Mouse (Mus musculus) hindbrain, embryonic 12.5 days (tissue): ENCODE results near the gene Nppb. TPM values are rescaled to one million over a fixed set of nuclear protein-coding genes. Genes with fewer than 3 reads are reported as not detected.

Source experiments
- ATAC-seq: fragments of 200-750 bp; cut with Nextera tagmentation; 2 replicates; pipeline ENCODE4 v1.8.0; 2017; ENCODE audit warnings: moderate TSS enrichment; ENCODE audit not compliant: low FRiP score
- H3K27ac ChIP-seq: fragments of 300-500 bp; sonication (generic); 2 replicates; pipeline ENCODE4 v1.5.1; 2016; ENCODE audit warnings: mild to moderate bottlenecking
- H3K27me3 ChIP-seq: fragments of 300-500 bp; sonication (generic); 2 replicates; pipeline ENCODE4 v1.6.1; 2016; ENCODE audit warnings: mild to moderate bottlenecking
- H3K36me3 ChIP-seq: fragments of 300-500 bp; sonication (generic); 2 replicates; pipeline ENCODE4 v1.6.1; 2016; ENCODE audit warnings: mild to moderate bottlenecking
- H3K4me1 ChIP-seq: fragments of 300-500 bp; sonication (generic); 2 replicates; pipeline ENCODE4 v1.6.1; 2016
- H3K4me2 ChIP-seq: fragments of 300-500 bp; sonication (generic); replicated peaks from 2 replicates; pipeline ENCODE4 v1.6.1; 2016; ENCODE audit warnings: mild to moderate bottlenecking
- H3K4me3 ChIP-seq: fragments of 300-500 bp; sonication (generic); 2 replicates; pipeline ENCODE4 v1.5.1; 2016; ENCODE audit warnings: mild to moderate bottlenecking
- H3K9ac ChIP-seq: fragments of 300-500 bp; sonication (generic); 2 replicates; pipeline ENCODE4 v1.6.1; 2016; ENCODE audit warnings: mild to moderate bottlenecking, moderate library complexity
- H3K9me3 ChIP-seq: fragments of 300-500 bp; sonication (generic); replicated peaks from 2 replicates; pipeline ENCODE4 v1.6.1; 2016; ENCODE audit warnings: mild to moderate bottlenecking
- WGBS: fragments of 180-500 bp; shearing (Covaris S2); methylation state at CpG from one replicate; pipeline ENCODE4 v1.1.7; 2016; 5-methylcytosine and 5-hydroxymethylcytosine counted together
- polyA plus RNA-seq: library from polyadenylated mRNA; unstranded; fragments of >200 nt; fragmentation: Nextera tagmentation; extraction: Ambion mirVana; gene quantifications from 2 replicates; pipeline ENCODE4 v1.2.1, GENCODE M21; 2016

The Nppb gene
- polyA plus RNA-seq, 1 experiment from 2014 or later, result 0.57 TPM

- H3K36me3 ChIP-seq, result peaks cover 53% of the 10 kb centered on the region
- 68% methylated on average over 2 of the region's 2 CpGs for WGBS
Observed at GRCm38 (mm10) chr4:147947511-147947910, 38.1 kb upstream of the Nppb start.

DNA sequence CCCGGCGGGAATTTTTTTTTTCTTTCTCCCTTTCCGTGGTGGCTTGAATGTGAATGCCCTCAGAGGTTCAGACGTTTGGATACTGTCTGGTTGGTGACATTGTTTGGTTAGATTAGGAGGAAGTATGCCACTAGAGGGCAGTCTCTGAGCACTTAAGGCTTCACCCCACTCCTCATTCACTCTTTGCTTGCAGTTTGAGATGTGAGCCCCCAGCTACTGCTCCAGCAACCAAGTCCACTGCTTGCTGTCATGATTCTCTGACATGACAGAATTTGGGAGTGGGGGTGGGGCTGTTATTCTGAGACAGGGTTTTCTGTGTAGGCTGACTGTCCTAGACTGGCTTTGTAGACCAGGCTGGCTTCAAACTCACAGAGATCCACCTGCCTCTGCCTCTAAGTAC, 32.0 kb upstream of the Nppb start:
- H3K9ac ChIP-seq, result no peak overlapping the region
- H3K27ac ChIP-seq, result no peak overlapping the region
- 0 out of 2 replicates have a peak, but pooled peaks cover 3% of the 10 kb centered on the region for H3K36me3 ChIP-seq
- H3K4me2 ChIP-seq, result no peak overlapping the region
- WGBS, result 13% methylated on average over 4 of the region's 4 CpGs
- H3K9me3 ChIP-seq, result no peaks in the 10 kb centered on the region
- H3K4me3 ChIP-seq, result no peak overlapping the region
- ATAC-seq, result no peak
- no peaks in the 10 kb centered on the region for H3K4me1 ChIP-seq
- no peaks in the 10 kb centered on the region for H3K27me3 ChIP-seq

More at GRCm38 (mm10) chr4:147947511-147947910, 38.1 kb upstream of the Nppb start:
- Histone ChIP-seq H3K4me2 (no peak overlapping the region), H3K9me3 (no peaks in the 10 kb centered on the region), H3K27me3 (no peaks in the 10 kb centered on the region), H3K27ac (no peak overlapping the region), H3K4me3 (no peak overlapping the region), H3K4me1 (peaks cover 13% of the 10 kb centered on the region), H3K9ac (no peak overlapping the region)
- no peak for ATAC-seq

GRCm38 (mm10) chr4:147957141-147957540, 28.4 kb upstream of the Nppb start:
- no peak for ATAC-seq
- 42% methylated on average over 11 of the region's 11 CpGs for WGBS
- H3K9me3 ChIP-seq, result no peaks in the 10 kb centered on the region

GRCm38 (mm10) chr4:147959881-147960831, 25.4 kb upstream of the Nppb start:
- Histone ChIP-seq H3K27me3 (no peaks in the 10 kb centered on the region), H3K36me3 (no peaks in the 10 kb centered on the region), H3K9ac (no peak overlapping the region), H3K4me1 (no peaks in the 10 kb centered on the region), H3K9me3 (no peaks in the 10 kb centered on the region), H3K4me2 (no peak overlapping the region), H3K4me3 (no peak overlapping the region), H3K27ac (no peak overlapping the region)
- peak; percentile 76 for ATAC-seq
- WGBS, result 48% methylated on average over 6 of the region's 6 CpGs

More at GRCm38 (mm10) chr4:147957141-147957540, 28.4 kb upstream of the Nppb start:
- H3K4me1 ChIP-seq, result no peaks in the 10 kb centered on the region
- no peak overlapping the region for H3K4me3 ChIP-seq
- H3K27ac ChIP-seq, result no peak overlapping the region
- no peak overlapping the region for H3K4me2 ChIP-seq
- H3K36me3 ChIP-seq, result 0 out of 2 replicates have a peak, but pooled peaks cover 2% of the 10 kb centered on the region
- H3K9ac ChIP-seq, result no peak overlapping the region
- H3K27me3 ChIP-seq, result no peaks in the 10 kb centered on the region

DNA sequence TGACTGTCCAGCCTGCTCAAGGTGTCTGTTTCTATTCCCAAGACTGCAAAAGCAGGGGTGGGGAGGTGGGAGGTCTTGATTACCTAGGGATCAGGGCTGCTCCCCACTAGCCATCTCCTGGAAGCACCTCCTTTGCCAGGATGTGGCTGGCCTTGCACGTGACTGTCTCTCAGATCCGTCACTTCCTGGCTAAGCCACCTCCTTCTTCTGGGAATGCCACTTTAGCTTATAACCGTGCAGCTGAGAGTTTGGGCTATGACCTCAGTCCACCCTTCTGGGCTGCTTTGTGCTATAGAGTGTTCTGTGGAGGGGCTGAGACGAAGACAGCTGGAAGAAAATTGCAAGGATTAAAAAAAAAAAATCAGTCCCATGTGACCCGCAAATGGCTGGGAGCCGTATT, 22.8 kb upstream of the Nppb start:
- H3K27ac ChIP-seq, result no peak overlapping the region
- no peak for ATAC-seq
- no peak overlapping the region for H3K4me3 ChIP-seq
- no peaks in the 10 kb centered on the region for H3K36me3 ChIP-seq
- 61% methylated on average over 6 of the region's 6 CpGs for WGBS
- no peak overlapping the region for H3K4me2 ChIP-seq
- H3K9ac ChIP-seq, result no peak overlapping the region
- no peaks in the 10 kb centered on the region for H3K9me3 ChIP-seq
- H3K4me1 ChIP-seq, result no peaks in the 10 kb centered on the region
- H3K27me3 ChIP-seq, result no peaks in the 10 kb centered on the region

DNA sequence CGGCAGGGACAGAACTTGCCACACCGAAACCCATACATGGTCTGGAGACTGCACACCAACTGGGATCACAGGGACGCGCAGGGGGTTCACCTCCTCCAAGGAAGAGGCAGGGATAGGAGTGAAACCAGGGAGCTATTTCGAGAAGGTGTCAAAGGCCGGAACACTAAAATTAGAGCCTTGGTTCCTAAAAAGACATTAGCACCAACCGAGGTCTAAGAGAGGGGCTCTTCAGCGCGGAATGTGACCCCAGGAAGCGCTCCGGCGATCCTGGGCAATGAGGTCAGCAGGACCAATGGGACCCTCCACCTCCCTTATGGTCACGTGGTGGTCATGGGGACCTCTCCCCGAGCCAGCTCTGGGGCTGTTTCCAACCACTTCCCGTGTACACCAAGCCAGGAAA, 22.0 kb upstream of the Nppb start:
- H3K4me2 ChIP-seq, result no peak overlapping the region
- H3K36me3 ChIP-seq, result no peaks in the 10 kb centered on the region
- no peak overlapping the region for H3K27ac ChIP-seq
- no peak for ATAC-seq
- H3K4me1 ChIP-seq, result no peaks in the 10 kb centered on the region
- H3K4me3 ChIP-seq, result no peak overlapping the region
- no peak overlapping the region for H3K9ac ChIP-seq
- 92% methylated on average over 15 of the region's 15 CpGs for WGBS
- H3K27me3 ChIP-seq, result no peaks in the 10 kb centered on the region
- no peaks in the 10 kb centered on the region for H3K9me3 ChIP-seq

DNA sequence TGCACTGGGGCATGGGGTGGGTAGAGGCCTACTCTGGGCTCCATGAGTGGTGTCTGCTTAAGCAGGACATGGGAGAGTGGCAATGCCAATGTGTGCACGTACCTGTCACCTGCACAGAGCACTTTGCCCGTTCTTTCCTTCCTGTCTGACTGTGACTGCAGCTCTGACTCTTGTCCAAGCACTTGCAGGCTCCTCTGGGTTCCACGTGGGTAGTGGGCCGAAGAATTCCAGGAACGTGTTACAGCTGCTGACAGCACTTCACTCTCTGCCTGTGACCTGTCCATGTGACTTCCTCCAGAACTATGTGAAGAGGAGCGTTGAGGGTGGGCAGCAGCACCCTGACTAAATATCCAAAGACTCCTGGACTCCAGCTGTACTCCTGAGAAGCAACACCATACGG, 19.9 kb upstream of the Nppb start:
- no peak overlapping the region for H3K4me2 ChIP-seq
- no peak for ATAC-seq
- 0 out of 2 replicates have a peak, but pooled peaks cover 3% of the 10 kb centered on the region for H3K27me3 ChIP-seq
- no peaks in the 10 kb centered on the region for H3K36me3 ChIP-seq
- no peaks in the 10 kb centered on the region for H3K4me1 ChIP-seq
- H3K9me3 ChIP-seq, result no peaks in the 10 kb centered on the region
- no peak overlapping the region for H3K9ac ChIP-seq
- 82% methylated on average over 7 of the region's 7 CpGs for WGBS
- no peak overlapping the region for H3K4me3 ChIP-seq
- H3K27ac ChIP-seq, result no peak overlapping the region

DNA sequence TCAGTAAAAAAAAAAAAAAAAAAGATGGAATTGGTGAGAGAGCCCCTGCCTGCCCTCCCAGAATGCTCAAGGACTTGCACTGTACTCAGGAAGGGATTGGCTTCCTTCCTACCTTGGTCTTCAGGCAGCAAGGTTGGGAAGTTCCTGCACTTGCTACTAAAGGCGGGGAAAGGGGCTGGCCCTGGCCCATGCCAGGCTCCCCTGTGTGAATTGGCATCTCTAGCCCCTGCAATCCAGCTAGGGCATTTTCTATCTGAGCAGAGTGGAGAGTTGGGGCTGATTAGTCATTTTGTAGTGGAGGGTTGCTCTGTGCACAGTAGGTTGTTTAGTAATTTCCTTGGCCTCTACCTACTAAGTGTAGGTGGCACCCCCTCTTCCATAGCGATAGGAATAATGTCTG, 16.8 kb upstream of the Nppb start:
- no peak for ATAC-seq
- no peaks in the 10 kb centered on the region for H3K9me3 ChIP-seq

DNA sequence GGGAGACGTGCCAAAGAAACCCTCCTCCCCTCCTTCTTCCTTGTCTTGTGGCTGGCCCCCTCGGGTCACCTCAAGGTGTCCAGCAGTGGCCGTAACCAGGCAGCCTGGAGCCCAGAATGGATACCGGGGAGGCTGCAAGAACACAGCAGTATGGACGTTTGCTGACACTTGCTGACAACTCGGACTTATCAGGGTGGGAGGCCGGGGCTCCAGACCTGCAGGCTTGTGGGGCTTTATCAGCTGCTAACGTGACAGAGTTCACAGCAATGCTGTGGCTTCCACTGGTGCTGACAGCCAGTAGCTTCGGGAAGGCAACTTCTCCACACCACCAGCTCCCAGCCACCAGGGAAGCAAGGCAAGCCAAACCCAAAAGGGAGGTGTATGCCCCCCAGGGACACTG, 16.3 kb upstream of the Nppb start:
- H3K4me2 ChIP-seq, result no peak overlapping the region
- H3K4me3 ChIP-seq, result no peak overlapping the region
- no peak overlapping the region for H3K27ac ChIP-seq
- 54% methylated on average over 9 of the region's 9 CpGs for WGBS
- no peaks in the 10 kb centered on the region for H3K9me3 ChIP-seq
- no peaks in the 10 kb centered on the region for H3K36me3 ChIP-seq
- no peak overlapping the region for H3K9ac ChIP-seq
- no peak for ATAC-seq
- no peaks in the 10 kb centered on the region for H3K4me1 ChIP-seq
- H3K27me3 ChIP-seq, result 0 out of 2 replicates have a peak, but pooled peaks cover 3% of the 10 kb centered on the region

More for the DNA sequence above, 16.8 kb upstream of the Nppb start:
- H3K36me3 ChIP-seq, result no peaks in the 10 kb centered on the region
- H3K9ac ChIP-seq, result no peak overlapping the region
- H3K27ac ChIP-seq, result no peak overlapping the region
- 0 out of 2 replicates have a peak, but pooled peaks cover 3% of the 10 kb centered on the region for H3K27me3 ChIP-seq
- H3K4me1 ChIP-seq, result no peaks in the 10 kb centered on the region
- H3K4me2 ChIP-seq, result no peak overlapping the region
- WGBS, result 77% methylated on average over 2 of the region's 2 CpGs
- H3K4me3 ChIP-seq, result no peak overlapping the region

DNA sequence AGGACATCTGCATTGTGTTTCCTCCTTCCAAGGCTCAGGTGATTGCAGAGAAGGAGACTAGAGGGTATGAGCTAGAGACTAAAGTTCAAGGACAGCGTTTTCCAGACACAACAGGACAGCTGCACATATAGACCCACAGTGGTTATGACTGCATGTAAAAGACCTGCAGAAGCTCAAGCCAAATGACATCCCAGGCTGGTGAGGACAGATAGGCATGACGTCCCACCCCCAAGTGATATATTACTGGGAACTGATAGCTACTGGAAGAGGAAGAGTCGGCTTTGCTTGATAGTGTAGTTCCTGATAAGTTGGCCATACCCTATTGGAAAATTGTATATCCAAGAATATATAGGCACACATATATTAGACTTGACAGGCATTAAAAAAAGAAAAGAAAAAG, 9.4 kb upstream of the Nppb start:
- no peaks in the 10 kb centered on the region for H3K27me3 ChIP-seq

GRCm38 (mm10) chr4:147977726-147978125, 7.9 kb upstream of the Nppb start:
- H3K36me3 ChIP-seq, result no peaks in the 10 kb centered on the region
- no peaks in the 10 kb centered on the region; the same call in 1 of the 2 replicates for H3K9me3 ChIP-seq
- H3K27ac ChIP-seq, result no peak overlapping the region
- H3K9ac ChIP-seq, result no peak overlapping the region
- H3K4me2 ChIP-seq, result no peak overlapping the region
- no peaks in the 10 kb centered on the region for H3K4me1 ChIP-seq
- WGBS, result 82% methylated on average over 4 of the region's 4 CpGs
- no peaks in the 10 kb centered on the region for H3K27me3 ChIP-seq
- no peak overlapping the region for H3K4me3 ChIP-seq
- ATAC-seq, result no peak

More for the DNA sequence above, 9.4 kb upstream of the Nppb start:
- no peaks in the 10 kb centered on the region for H3K36me3 ChIP-seq
- H3K4me1 ChIP-seq, result no peaks in the 10 kb centered on the region
- H3K4me2 ChIP-seq, result no peak overlapping the region
- H3K27ac ChIP-seq, result no peak overlapping the region
- ATAC-seq, result no peak
- 76% methylated on average over 3 of the region's 3 CpGs for WGBS
- no peaks in the 10 kb centered on the region; the same call in 1 of the 2 replicates for H3K9me3 ChIP-seq
- no peak overlapping the region for H3K9ac ChIP-seq
- H3K4me3 ChIP-seq, result no peak overlapping the region

GRCm38 (mm10) chr4:147978391-147978790, 7.2 kb upstream of the Nppb start:
- Histone ChIP-seq H3K4me3 (no peak overlapping the region), H3K27me3 (no peaks in the 10 kb centered on the region), H3K4me2 (no peak overlapping the region), H3K9ac (no peak overlapping the region), H3K9me3 (no peaks in the 10 kb centered on the region; the same call in 1 of the 2 replicates), H3K36me3 (no peaks in the 10 kb centered on the region), H3K4me1 (no peaks in the 10 kb centered on the region), H3K27ac (no peak overlapping the region)
- ATAC-seq, result no peak
- WGBS, result 93% methylated on average over 6 of the region's 6 CpGs
